Mouse (Mus musculus) E14TG2a.4 (cell line): ENCODE results near the gene Ehmt2.

Experiments
- CTCF ChIP-seq: conservative IDR thresholded peaks from 2 replicates; pipeline ENCODE4 v1.5.1; 2014; ENCODE audit warnings: low read length
- NANOG ChIP-seq: IDR thresholded peaks from 2 replicates; pipeline ENCODE4 v1.6.1; 2014; ENCODE audit warnings: borderline replicate concordance, low read length, mixed read lengths
- POU5F1 ChIP-seq: IDR thresholded peaks from 2 replicates; pipeline ENCODE4 v1.6.1; 2014; ENCODE audit warnings: low read length, borderline replicate concordance

DNA sequence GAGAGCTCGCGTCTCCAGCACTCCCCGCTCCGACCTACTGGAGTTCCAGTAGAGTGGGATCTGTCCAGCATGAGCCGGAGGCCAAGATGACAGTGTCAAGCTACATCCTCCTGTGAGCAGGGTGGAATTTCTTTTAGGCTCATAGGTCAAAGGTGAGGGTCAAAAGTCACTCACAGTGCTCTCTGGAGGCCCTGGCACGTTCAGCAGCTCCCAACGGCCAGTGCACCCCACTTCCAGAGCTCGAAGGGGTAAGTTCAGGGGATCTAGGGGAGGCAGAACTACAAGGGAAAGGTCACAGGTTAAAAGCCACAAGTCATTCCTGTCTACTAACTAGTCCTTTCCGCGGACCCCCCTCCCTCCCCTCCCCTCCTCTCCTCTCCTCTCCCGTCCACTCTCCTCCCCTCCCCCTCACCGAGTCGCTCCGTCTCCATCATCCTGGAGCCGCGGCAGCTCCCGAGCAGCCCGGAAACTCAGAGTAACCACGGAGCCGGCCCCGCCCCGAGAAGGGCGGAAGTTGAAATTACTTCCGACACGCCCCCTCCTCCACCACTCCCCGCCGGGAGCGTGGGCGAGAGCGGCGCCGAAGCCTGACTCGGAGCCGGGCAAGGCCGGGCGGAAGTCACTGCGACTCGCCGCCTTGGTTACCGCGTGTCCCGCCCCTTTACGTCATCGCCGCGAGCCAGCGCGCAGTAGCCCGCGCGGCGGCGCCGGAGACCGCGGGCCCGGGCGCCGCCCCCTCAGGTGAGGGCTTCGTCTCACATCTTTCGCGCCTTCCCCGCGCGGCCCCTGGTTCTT is 48.4 kb upstream of the Ehmt2 start, which contains the start of the genes Skiv2l and Nelfe:
- TF ChIP-seq CTCF (no peak), NANOG (no peak), POU5F1 (no peak)
